Mouse (Mus musculus) left cerebral cortex, postnatal 4 days (tissue): Measurements from ENCODE around the gene Cep78. TPM values are rescaled to one million over a fixed set of nuclear protein-coding genes. Genes with fewer than 3 reads are reported as not detected.

Source experiments
- DNase-seq: peaks from one replicate; pipeline ENCODE4 v3.0.0-alpha.2; 2022
- intact Hi-C: fragments of 180-260 bp; cut with DNase I; formaldehyde crosslinking; loops from one replicate; pipeline ENCODE4 v1.15.1; 2025
- total RNA-seq, 2 experiments: library from RNA; stranded (reverse); gene quantifications; 2 replicates each; pipeline ENCODE4 v1.2.3; 2021

Gene Cep78
- total RNA-seq, 2 experiments from 2014 or later = 21.2 to 21.5 TPM

DNA sequence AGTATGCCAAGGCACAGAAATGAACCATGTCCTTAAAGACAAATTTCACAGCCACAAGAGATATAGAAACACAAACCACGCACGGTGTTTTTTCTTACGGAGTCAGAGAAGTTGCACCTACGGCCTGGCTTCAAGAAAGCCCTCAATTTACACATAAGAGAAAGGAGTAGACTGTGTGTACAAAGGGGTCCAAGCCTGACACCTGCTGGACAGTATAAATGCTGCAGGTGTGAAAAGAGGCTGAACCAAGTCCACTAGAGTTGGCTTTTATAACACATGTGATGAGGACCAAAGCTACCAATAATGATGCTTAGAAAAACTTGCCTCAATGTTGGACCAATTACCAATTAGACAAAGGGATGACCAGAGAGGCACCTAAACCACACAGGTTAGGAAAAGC is 2.9 kb downstream of the Cep78 start:
- peak; percentile 56 for DNase-seq
- intact Hi-C loops = no loop called here

DNA sequence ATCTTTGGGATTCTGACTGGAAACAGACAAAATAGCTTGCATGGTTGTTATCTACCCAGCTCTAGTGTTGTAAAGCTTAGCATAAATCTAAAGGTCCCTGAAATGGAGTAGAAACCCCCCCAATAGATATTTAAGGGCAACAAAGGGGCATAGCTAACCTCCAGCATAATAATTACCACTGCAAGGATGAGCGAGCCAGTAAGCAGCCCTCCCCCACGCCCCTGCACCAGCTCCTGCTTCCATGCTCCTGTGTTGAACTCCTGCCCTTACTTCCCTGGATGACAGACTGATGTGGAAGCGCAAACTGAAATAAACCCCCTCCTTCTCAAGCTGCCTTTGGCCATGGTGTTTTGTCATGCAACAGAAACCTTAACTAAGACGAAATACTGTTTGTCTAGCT is 11.4 kb downstream of the Cep78 start:
- intact Hi-C loops = no loop called here
- DNase-seq = no peak

DNA sequence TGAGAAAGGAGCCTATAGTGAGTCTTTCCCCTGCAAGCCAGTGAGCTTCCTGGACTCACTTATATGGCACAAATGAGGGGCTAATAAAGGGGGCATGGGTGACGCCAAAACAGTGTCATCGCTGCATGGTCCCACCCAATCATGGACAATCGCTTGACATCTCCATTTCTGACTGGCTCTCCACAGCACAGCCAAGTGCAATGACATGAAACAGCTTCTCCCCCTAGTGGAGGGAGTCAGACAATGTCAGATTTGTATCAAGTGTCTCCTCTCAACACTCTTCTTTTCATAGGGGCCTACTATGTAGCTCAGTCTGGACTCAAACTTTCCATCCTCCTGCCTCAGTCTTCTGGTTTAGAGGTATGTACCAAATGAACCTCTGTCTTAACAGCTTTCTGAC is 19.7 kb downstream of the Cep78 start:
- peak; percentile 35 for DNase-seq
- intact Hi-C loops = no loop called here

DNA sequence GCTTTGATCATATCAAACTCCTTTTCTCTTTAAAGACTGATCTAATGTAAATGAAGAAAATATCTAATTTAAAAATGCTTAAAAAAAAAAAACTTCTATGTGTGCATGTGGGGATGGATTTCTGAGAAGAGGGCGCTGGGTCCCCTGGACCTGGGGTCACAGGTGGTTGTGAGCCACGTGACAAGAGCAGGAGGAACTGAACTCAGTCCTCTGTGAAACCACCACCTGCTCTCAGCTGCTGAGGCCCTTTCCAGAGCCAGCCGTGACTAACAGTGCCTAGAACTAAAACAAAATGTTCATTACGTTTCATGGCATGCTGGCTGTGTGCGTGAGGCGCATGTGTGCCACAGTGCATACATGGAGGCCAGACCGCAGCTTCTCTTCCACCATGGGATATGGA is 20.3 kb downstream of the Cep78 start:
- DNase-seq = no peak
- intact Hi-C loops = no loop called here

DNA sequence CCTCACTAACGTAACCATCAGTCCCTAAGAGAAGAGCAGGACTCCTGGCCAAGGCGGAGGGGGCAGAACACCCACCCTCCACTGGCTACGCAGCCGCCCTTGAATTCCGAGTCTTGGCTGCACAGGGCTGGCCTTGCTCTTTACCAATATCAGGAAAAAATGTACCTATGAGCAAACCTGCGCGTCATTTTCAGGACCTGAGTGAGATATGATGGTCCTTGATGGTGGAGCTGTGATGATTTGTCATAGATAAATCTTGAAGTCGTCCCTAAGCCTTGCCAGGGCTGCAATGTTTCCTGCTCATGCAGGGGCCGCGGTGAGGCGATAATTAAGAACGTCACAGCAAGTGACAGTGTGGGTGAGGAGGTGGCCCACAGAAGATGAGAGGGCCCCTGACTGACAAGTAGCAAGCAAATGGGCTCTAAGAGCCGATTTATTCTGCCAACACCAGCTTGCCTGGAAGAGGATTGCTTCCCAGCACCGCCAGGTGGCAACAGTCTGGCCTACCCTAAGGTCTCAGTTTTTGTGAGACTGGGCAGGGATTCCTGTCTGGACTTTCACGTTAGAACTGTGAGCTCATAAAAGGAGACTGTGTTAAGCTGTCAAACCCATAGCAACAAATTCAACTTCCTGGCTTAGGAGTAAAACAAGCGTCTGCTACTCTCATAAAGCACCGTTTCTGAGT is 21.6 kb downstream of the Cep78 start:
- intact Hi-C loops = no loop called here
- DNase-seq = no peak

DNA sequence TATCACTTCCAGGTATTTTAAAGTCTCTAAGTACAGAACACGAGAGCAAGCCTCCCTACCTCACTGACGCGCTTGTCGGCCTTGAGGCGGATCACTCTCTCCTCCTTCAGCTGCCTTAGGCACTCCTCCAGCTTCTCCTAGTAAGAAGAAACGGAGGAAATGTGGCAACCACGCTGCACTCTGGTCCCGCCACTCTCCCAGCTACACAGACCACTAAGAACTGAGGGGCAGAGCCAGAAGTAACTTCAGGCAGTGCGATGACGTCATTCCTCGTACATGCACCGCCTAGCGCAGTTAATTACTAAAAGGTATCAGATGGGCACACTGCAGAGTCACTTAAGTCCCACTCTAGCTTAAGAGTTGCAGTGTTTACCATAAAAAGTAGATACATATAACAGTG is 22.5 kb downstream of the Cep78 start:
- intact Hi-C loops = no loop called here
- no peak for DNase-seq

DNA sequence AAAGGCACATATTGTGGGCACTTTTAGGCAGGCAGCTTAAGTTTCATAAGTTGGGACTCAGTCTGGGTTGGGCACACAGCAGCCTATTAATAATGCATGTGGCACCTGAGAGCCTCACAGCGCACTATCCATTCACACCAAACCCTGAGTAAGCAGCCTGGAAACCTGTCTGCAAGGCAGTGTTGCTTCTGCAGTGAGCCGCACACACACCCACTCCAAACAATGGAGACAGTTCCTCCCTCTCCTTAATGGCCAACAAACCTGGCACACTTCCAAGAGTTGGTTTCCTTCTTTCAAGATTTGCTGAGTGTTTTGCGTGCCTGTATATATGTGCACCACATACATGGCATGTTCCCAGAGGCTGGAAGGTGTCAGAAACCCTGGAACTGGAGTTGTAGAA is 34.6 kb downstream of the Cep78 start:
- intact Hi-C loops = no loop called here
- DNase-seq = no peak

DNA sequence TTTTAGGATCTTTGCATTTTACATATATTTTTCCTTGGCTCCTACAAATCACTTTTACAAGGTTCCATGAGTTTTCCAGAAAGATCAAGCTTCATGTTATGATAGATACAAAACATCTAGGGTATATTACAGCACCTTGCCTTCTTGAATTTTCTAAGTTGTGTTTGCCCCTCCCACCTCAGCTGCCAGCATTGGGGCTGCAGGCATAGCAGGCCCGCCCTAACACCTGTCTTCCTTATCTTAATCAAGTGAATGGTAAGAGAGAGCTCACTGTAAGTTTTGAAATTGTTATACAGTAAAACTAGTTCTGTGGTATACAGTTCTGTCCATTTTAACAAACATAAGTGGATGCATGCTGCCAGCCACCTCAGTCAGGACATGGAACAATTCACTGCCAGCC is 35.9 kb downstream of the Cep78 start:
- intact Hi-C loops = no loop called here
- no peak for DNase-seq

DNA sequence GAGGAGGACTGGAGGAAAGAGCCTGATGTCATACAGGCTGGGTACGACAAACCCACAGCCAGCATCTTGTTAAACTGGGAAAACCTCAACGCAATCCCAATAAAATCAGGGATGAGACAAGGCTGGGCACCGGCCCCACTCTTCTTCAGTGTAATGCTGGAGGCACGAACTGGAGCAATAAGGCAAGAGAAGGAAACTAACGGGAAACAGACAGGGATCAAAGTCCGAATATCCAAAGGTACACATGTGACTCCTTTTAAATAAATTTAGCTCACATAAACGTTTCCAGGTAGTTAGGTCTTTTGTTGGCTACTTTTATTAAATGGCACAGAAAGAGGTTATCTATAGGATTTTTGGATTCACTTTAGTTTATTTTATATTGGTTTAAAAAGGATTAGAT is 36.4 kb downstream of the Cep78 start:
- intact Hi-C loops = no loop called here
- no peak for DNase-seq

DNA sequence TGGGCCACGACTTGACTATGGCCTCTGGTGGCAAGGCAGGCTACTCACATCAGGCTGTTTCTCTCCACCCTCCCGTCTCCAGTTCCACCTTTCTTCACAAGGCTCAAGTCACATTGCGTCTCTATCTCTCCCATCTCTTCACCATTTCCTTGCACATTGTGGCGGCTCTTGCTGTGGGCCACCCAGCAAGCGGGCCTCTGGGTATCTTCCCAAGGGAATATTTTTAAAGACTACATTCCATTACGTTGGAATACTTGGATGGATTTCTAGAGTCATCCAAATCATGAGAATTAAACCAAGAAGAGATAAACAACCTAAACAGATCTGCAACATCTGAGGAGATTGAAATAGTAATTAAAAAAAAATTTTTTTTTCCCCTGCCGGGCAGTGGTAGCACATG is 37.6 kb downstream of the Cep78 start, which contains the start of gene Psat1:
Gene Psat1 (minus strand): TSS at position 101 of the 400 bp plus-strand sequence.
- no peak for DNase-seq
- intact Hi-C loops = no loop called here

DNA sequence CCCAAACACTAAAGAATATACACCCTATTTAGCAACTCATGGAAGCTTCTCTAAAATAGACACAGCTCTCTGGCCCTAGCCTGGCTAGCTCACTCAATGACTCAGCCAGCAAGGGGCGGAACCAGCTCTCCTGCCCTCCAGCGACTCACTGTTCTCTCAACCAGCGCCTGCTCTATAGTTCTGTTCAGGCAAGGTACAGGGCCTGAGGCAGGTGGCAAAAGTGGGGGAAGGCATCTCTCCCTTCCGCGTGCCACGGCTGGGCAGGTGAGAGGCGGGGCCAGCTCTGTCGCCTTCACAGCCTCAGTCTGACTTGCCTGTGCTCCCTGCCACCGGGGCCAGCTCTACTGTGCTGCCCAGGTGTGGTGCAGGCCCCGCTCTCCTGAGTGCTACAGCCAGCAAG is 38.1 kb downstream of the Cep78 start:
- DNase-seq = no peak
- intact Hi-C loops = no loop called here

DNA sequence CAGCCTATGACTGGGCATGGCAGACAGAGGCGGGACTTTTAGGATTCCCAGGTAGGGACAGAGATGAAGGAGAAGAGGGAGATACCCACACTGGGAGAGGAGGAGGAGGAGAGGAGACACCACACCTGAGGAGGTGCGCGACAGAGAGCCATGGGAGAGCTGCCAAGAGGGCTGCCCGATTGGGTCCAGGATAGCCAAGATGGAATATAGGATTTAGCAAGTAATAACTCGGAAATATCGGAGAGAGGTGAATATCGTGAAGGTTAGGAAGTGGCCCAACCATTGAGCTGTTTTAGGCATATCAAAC is 41.7 kb downstream of the Cep78 start:
- intact Hi-C loops = no loop called here
- no peak for DNase-seq

DNA sequence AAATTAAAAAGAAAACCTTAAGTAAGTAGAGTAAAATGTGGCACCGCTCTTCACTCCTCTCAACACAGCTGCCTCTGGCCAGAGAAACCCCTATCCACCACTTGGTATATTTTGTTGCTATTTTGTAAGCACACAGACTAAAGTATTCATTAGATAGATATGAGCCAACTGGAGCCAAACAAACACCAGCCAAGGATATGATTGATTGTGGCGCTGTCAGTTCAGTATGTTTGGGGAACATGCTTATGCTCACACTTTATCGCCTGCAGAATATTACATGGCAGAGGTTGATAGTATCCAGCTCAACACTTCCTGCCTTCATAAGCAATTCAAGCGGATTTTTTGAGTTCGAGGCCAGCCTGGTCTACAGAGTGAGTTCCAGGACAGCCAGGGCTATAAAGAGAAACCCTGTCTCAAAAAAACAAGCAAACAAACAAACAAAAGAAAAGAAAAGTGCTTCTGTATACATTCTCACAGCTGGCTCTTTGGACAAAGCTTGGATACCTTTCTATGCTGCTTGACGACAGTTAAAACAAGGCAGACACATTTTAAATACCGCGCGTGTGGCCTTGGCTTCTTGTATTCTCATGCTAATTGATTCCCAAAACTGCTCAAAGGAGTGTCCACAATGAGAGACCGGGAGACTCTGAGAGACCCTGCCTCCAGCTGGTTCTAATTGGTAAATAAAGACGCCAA is 42.2 kb downstream of the Cep78 start:
- intact Hi-C loops = no loop called here
- DNase-seq = no peak

DNA sequence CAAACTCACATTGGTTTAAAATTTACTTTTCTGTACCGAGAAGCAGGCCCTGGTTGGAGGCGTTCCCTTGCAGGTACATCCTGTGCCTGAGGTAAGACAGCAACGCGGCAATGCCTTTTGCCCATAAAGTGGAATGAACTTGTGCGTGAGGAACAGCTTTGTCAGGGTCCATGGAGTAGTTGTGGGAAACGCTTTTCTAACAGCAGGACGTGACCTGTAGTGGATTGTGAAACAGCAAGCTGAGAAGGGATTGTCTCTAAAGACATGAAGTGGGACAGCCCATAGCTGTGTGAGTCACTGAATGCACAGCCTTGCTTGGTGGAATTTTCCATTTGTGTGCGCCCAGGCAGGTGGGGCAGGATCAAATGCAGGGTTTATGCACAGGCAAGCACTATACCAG is 43.4 kb downstream of the Cep78 start:
- DNase-seq = no peak
- intact Hi-C loops = no loop called here

DNA sequence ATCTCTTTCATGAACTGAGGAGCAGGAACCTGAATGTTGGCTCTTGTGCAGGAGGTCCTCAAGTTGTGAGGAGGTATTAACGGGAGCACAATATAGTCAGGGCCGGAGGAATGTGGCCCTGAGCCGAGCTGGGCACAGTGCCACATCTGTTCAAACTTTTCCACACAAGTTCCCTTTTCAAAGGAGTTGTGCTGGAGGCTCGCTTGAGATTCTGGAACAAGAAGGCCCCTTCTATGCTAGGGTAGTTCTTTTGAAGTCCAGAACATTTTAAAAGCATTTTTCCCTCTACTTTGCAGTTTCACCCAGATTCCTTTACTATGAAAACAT is 59.1 kb downstream of the Cep78 start:
- intact Hi-C loops = no loop called here
- DNase-seq = peak; percentile 69

DNA sequence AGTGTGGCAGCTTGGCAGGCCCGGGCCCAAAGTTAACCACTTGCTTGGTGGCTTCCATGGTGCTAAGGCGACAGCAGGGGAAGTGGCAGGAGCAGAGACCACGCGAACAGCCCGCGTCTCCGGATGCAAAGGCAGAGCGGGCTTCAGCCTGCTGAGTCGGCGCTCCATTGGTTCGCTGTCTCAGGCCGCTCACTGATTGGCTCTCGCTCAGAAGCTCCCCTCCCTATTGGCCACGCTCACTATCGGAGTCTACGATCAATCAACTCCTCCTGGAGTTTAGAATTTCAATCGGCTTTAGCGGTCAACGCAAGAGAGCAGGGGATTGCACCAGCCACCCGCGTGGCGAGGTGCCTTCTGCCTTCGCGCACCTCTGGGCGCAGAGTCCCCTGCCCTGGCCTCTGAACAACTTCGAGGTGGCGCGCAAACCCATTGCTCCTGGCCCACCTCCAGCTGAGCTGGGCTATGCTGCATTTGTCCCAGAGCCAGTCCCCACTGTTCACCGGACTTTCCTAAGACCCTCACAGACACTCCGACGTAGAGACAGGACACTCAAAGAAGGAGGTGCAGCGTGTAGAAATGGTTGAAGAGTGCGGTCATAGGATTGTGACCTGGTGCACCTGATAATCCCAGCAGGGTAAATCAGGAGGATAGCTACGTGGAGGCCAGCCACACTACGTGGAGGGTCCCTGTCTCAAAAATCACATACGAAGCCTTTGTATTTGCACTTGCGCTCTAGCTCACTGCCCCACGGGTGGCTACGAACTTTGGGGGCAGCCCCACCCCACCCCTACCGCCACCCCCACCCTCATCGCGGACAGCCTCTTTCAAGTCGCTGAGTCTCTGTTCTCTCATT is 59.7 kb downstream of the Cep78 start:
- intact Hi-C loops = no loop called here
- DNase-seq = peak; percentile 91

DNA sequence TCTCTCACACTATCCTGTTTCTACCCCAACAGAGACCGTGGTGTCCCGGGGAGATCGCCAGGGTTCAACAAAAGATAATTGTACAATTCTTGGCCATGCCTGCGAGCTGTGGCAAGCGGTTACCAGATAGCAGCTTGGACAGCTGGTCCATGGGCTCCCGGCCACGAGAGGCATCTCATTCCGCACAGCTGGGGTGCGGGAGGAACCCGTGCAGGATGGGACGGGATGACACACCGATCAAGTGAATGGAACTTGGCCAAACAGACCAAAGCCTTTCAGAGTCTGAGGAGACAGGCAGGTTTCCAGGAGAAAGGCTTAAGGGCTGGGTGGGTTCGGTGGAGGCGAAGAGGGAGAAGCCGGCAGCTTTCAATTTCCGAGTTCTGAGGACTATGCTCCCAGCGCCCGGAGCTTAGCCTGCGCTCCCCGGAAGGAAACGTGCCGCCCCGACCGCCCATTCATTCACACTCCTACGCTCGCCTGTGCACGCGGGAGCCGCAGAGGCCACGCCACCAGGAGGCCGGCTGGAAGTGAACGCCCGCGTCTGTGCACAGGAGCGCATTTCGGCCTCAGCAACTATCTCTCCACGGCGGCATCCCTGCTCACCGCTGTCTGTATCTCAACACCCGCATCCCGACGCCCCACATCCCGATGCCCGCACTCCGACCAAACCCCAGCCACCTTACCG is 60.5 kb downstream of the Cep78 start:
- DNase-seq = peak; percentile 88
- intact Hi-C loops = no loop called here

DNA sequence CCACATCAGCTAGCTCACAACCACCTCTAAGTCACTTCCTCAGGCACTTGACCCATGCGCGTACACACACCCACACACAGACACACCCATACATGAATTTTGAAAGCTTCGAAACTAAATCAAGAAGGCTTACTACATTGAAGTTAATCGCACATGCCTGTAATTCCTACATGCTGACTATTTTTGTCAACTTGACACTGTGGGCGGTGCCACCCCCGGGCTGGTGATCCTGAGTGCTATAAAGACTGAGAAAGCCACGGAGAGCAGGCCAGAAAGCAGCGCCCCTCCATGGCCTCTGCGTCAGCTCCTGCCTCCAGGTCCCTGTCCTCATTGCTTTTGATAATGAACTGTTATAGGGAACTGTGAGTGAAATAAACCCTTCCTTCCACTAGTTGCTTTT is 61.4 kb downstream of the Cep78 start:
- intact Hi-C loops = no loop called here

DNA sequence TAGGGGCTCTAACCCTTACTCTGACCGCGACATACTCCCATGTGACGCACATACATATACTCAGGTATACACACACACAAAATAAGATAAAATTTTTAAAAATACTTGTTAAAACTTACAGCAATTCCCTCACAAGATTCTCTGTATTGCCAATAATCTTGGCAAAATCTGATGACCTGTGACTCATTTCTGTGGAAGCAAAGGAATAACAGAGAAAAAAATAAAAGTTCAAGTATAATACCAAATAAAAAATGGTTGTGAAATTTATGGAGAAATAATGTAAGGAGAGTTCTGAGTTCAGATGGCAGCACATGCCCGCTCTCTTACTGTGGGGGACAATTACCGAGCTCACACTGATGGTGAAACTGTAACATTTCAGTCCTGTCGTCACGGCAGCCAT is 65.5 kb downstream of the Cep78 start:
- DNase-seq = no peak
- intact Hi-C loops = no loop called here

More for the DNA sequence above, 61.4 kb downstream of the Cep78 start:
- DNase-seq = peak; percentile 21

DNA sequence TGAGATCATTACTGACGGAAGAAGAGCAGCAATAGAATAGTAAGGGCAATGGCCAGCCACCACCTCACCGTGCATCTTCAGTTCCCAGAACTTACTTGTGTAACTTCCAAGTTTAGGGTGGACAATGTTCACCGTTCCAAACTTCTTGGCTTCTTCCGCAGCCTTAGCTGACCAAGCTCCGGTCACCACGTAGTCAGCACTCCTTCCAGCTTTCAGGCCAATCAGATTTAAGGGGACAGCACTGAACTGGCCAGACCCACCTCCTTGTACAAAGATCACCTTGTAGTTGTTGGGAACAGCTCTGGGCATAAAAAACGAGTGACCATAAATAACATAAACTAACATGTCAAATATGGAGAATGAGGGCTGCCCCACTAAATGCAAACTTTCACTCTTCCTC is 66.7 kb downstream of the Cep78 start:
- intact Hi-C loops = no loop called here
- DNase-seq = no peak

DNA sequence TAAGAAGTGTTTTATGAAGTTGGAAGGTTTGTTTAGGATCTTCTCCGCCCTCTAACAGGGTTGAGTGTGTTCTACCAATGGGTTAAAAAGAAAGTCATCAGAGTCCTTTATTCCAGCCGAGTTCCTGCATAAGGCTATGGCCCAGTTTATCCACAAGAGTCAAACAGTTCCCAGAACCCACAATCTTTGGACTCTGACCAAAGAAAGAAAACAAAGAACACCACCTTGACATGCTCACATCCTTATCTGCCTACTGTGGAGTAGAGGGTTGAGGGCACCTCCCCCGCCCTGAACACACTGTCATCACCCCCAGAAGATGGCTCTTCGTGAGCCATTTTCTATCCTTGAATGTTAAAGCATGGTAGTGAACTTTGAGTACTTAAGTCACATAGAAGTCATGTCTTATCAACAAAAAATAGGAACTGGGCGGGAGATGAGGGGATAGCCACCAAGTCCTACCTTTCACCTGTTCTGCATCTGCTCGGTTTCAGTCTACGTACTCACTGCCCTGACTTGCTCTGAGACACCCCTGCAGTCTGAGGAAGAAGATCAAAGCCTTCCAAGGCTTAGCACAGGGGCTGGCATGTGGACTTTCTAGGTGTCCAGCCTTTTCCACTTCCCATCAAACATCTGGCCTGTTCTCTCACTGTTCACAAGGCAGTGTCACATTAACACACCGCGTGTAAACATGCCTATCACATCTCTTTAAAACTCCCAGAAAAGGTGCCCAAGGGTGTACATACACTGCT is 71.4 kb downstream of the Cep78 start:
- DNase-seq = no peak
- intact Hi-C loops = no loop called here
